Comparison of ENCODE assay signal across 13 mouse cellular contexts in genomic region chr5:35245555-35246273, GRCm38 (mm10). TPM values are rescaled to one million over a fixed set of nuclear protein-coding genes. Genes with fewer than 3 reads are reported as not detected.
DNase-seq lines count a peak whose midpoint lies in the region; ATAC-seq and TF ChIP-seq lines count a peak whose summit lies in the region.
"Had no signal": no experiment of that assay in that cellular context is flagged by ENCODE, and none has a peak within 500 bp of the region (broad histone marks: within the 10 kb centered on the region; RNA-seq: fewer than 3 reads in every experiment).

No protein-coding gene starts in this region.

- ATAC-seq in hindbrain, postnatal 0 days, result peak; percentile 43; the same call in 1 of the 2 replicates
- ATAC-seq in hindbrain, embryonic 11.5 days (ENCODE audit: low FRiP score), result no peak

- no peaks in the 10 kb centered on the region for H3K27me3 ChIP-seq in hindbrain, postnatal 0 days (ENCODE audit: insufficient read depth, low read length)
- H3K27me3 ChIP-seq in hindbrain, embryonic 11.5 days (ENCODE audit: control insufficient read depth, insufficient read depth, low read length), result no peaks in the 10 kb centered on the region
- H3K27me3 ChIP-seq: embryonic facial prominence, embryonic 12.5 days had no signal

- H3K9ac ChIP-seq in hindbrain, postnatal 0 days (replicated peaks; ENCODE audit: low read length), result no peak overlapping the region
- H3K9ac ChIP-seq in hindbrain, embryonic 11.5 days (ENCODE audit: low read depth, low read length), result no peak overlapping the region
- H3K9ac ChIP-seq: embryonic facial prominence, embryonic 12.5 days; heart, embryonic 13.5 days had no signal

- no peak overlapping the region for H3K4me3 ChIP-seq in hindbrain, postnatal 0 days (ENCODE audit: low read length)
- no peak overlapping the region for H3K4me3 ChIP-seq in hindbrain, embryonic 11.5 days (ENCODE audit: low read depth, low read length)
- H3K4me3 ChIP-seq: embryonic facial prominence, embryonic 12.5 days; heart, embryonic 13.5 days had no signal

- peak; percentile 64 for DNase-seq in hindbrain, postnatal 0 days (ENCODE audit: low spot score)
- no peak for DNase-seq in hindbrain, embryonic 11.5 days (ENCODE audit: low spot score)
- DNase-seq in thymus, postnatal 4 days, result peak; percentile 9
- no peak for DNase-seq in thymus, adult 18-20 months
- DNase-seq in left cerebral cortex, adult 9 months (ENCODE audit: low spot score in 2 of 2), result peak; percentile 48 to 73
- peak; percentile 75 for DNase-seq in testis, postnatal 10 days (ENCODE audit: low spot score)
- no peak for DNase-seq in heart, postnatal 25 days (ENCODE audit: low spot score)
- no peak for DNase-seq in urinary bladder, adult 2 months (ENCODE audit: low spot score)
- DNase-seq: lung, postnatal 36 days; thymus, postnatal 36 days had no signal

- no peaks in the 10 kb centered on the region for H3K36me3 ChIP-seq in hindbrain, postnatal 0 days (ENCODE audit: insufficient read depth, low read length)
- no peaks in the 10 kb centered on the region for H3K36me3 ChIP-seq in hindbrain, embryonic 11.5 days (ENCODE audit: control insufficient read depth, insufficient read depth, low read length)
- H3K36me3 ChIP-seq: embryonic facial prominence, embryonic 12.5 days; heart, embryonic 13.5 days had no signal

- 0 out of 2 replicates have a peak overlapping the region, but pooled peaks have one; percentile 2 for H3K27ac ChIP-seq in hindbrain, postnatal 0 days
- H3K27ac ChIP-seq in hindbrain, embryonic 11.5 days (ENCODE audit: low read depth, low read length), result no peak overlapping the region
- H3K27ac ChIP-seq: embryonic facial prominence, embryonic 12.5 days; heart, embryonic 13.5 days had no signal

- WGBS in hindbrain, postnatal 0 days, result 40% methylated on average over 11 of the region's 11 CpGs
- WGBS in hindbrain, embryonic 11.5 days, result 61% methylated on average over 11 of the region's 11 CpGs

- no peaks in the 10 kb centered on the region for H3K9me3 ChIP-seq in hindbrain, postnatal 0 days (ENCODE audit: low read length)
- no peaks in the 10 kb centered on the region for H3K9me3 ChIP-seq in hindbrain, embryonic 11.5 days (ENCODE audit: control insufficient read depth, low read length)
- H3K9me3 ChIP-seq: heart, embryonic 13.5 days had no signal

- TF ChIP-seq CTCF in hindbrain, postnatal 0 days (IDR thresholded peaks at IDR 0.05; ENCODE audit: low read depth), result no peak

- no peak overlapping the region for H3K4me2 ChIP-seq in hindbrain, postnatal 0 days (ENCODE audit: low read depth, low read length)
- H3K4me2 ChIP-seq in hindbrain, embryonic 11.5 days (replicated peaks; ENCODE audit: low read depth, low read length), result no peak overlapping the region
- H3K4me2 ChIP-seq: embryonic facial prominence, embryonic 12.5 days; heart, embryonic 13.5 days had no signal

- peaks cover 5% of the 10 kb centered on the region for H3K4me1 ChIP-seq in hindbrain, postnatal 0 days (ENCODE audit: insufficient read depth, low read length)
- no peaks in the 10 kb centered on the region for H3K4me1 ChIP-seq in hindbrain, embryonic 11.5 days (replicated peaks; ENCODE audit: control insufficient read depth, insufficient read depth, low read length)
- H3K4me1 ChIP-seq: heart, embryonic 13.5 days had no signal

- intact Hi-C loops in heart, postnatal 25 days (cut with DNase I), result loop anchor here (10.0 kb wide), 1 partner anchor 99 kb away; no protein-coding TSS in a partner anchor

RNA-seq across cellular contexts. Expression of gene Adra2c, which starts 32.4 kb away (rescaled TPM):
- total RNA-seq in hindbrain, postnatal 0 days (2014; rRNA removed), result 33.1 and 33.6 TPM in 2 replicates
- 1.8 and 2.3 TPM in 2 replicates for polyA plus RNA-seq in hindbrain, postnatal 0 days (2015; fragmentation: Nextera tagmentation; extraction: Ambion mirVana)
- polyA plus RNA-seq in hindbrain, embryonic 11.5 days (2014; fragmentation: Nextera tagmentation; extraction: Ambion mirVana), result 0.06 and 0.07 TPM in 2 replicates
- total RNA-seq in heart, postnatal 25 days (2021), result under 1 TPM; 0.34 to 0.47 TPM
- polyA plus RNA-seq in urinary bladder, adult 2 months (2012; rRNA removed), result 0.33 and 0.34 TPM in 2 replicates
- total RNA-seq: neutrophil, adult 5-6 weeks had no signal
- polyA plus RNA-seq: heart, embryonic 13.5 days had no signal

Comparison
In these comparisons a context has a peak if more than half of its experiments do, and no peak if none do; other contexts are left out.
1. DNase-seq: peak in hindbrain, postnatal 0 days (single experiment), thymus, postnatal 4 days (single experiment), left cerebral cortex, adult 9 months (2 of 2) and testis, postnatal 10 days (single experiment); none in hindbrain, embryonic 11.5 days (single experiment), thymus, adult 18-20 months (0 of 2), heart, postnatal 25 days (single experiment) and urinary bladder, adult 2 months (single experiment).